Mouse (Mus musculus) G1E (cell line): ENCODE results near the gene Hoxd13. TPM values are rescaled to one million over a fixed set of nuclear protein-coding genes. Genes with fewer than 3 reads are reported as not detected.

Source experiments
- ATAC-seq: 2 replicates; pipeline ENCODE4 v1.8.0; 2016; ENCODE audit warnings: mild to moderate bottlenecking; ENCODE audit not compliant: insufficient number of reproducible peaks, poor library complexity, low FRiP score, severe bottlenecking; ENCODE audit errors: extremely low read depth
- DNase-seq: peaks from one replicate; pipeline ENCODE4 v3.0.0; 2012; ENCODE audit warnings: low spot score
- H3K27me3 ChIP-seq: 2 replicates; pipeline ENCODE4 v1.6.1; 2012; ENCODE audit warnings: mild to moderate bottlenecking, low read length, inconsistent platforms; ENCODE audit not compliant: insufficient read depth
- H3K36me3 ChIP-seq: replicated peaks from 2 replicates; pipeline ENCODE3; 2012; ENCODE audit warnings: mild to moderate bottlenecking, inconsistent platforms
- H3K4me1 ChIP-seq: 2 replicates; pipeline ENCODE4 v1.6.1; 2012; ENCODE audit warnings: low read depth, low read length, inconsistent platforms, mixed read lengths; ENCODE audit not compliant: insufficient read depth
- H3K4me3 ChIP-seq: 2 replicates; pipeline ENCODE4 v1.5.1; 2012; ENCODE audit warnings: low read depth, mild to moderate bottlenecking, inconsistent platforms, low read length, moderate library complexity, mixed read lengths
- H3K9me3 ChIP-seq: replicated peaks from 2 replicates; pipeline ENCODE4 v1.6.1; 2012; ENCODE audit warnings: inconsistent platforms
- CTCF ChIP-seq: IDR thresholded peaks from 2 replicates; pipeline ENCODE4 v1.5.1; 2012; ENCODE audit warnings: low read depth, low read length, inconsistent platforms, mixed read lengths
- GATA1 ChIP-seq: IDR thresholded peaks from 2 replicates; pipeline ENCODE4 v1.6.1; 2012; ENCODE audit warnings: borderline replicate concordance, low read length, inconsistent platforms, mixed read lengths
- GATA2 ChIP-seq: IDR thresholded peaks from 2 replicates; pipeline ENCODE4 v1.6.1; 2012; ENCODE audit warnings: low read depth, low read length, inconsistent platforms, borderline replicate concordance
- POLR2AphosphoS5 ChIP-seq: IDR thresholded peaks from 2 replicates; pipeline ENCODE4 v1.6.1; 2012; ENCODE audit warnings: low read depth, low read length, inconsistent platforms; ENCODE audit not compliant: insufficient replicate concordance
- TAL1 ChIP-seq: conservative IDR thresholded peaks from 2 replicates; pipeline ENCODE4 v1.6.1; 2012; ENCODE audit warnings: low read depth, low read length, inconsistent platforms, mixed read lengths
- polyA plus RNA-seq: library from polyadenylated mRNA; stranded (reverse); fragments of >175 nt; gene quantifications from 2 replicates; pipeline ENCODE4 v1.2.3, GENCODE M21; 2012
- total RNA-seq, 2 experiments: library from RNA; stranded (forward) in 1 of 2; stranded (reverse) in 1 of 2; fragments of 200-1000 nt in 1 of 2; fragments of >200 nt in 1 of 2; fragmentation: Nextera tagmentation in 1 of 2; gene quantifications; 2 replicates each; pipeline ENCODE4 v1.2.3; 2014 to 2017

The Hoxd13 gene
- total and polyA plus RNA-seq, 3 experiments = 0.05 TPM; not detected in 2

DNA sequence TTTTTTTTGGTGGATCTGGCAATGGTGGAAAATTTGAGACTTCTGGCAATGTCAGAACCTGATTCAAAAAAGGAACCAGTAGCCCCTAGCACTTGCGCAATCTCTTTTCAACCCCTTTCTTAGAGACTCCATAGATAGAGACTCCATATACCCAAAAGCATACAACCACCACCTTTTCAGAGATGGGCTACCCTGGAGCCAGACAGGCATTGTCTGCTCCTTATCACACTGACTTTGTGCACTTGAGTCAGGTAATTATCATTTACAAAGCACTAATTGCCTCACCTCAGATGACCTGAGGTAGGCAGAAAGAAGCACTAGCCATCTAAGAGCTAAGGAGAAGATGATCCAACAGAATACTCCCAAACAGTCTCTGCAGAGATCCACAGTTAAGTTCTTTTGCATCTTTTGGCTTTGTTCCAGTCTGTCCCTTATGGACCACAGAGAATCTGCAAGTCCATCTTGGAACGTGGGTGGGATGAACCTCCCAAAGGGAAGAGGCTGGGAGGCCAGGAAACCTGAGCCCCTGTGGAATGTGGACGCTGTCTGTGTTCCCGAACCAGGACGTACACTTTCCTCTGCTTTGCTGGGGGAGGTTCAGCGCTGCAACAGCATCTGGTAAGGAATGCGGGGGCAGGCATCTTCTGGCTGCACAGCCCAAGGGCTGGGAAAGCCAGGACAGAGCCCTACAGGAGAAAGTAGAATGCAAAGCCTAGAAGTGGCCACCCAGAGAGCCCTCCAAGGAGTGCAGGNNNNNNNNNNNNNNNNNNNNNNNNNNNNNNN lies 20.8 kb upstream of the Hoxd13 start:
- ATAC-seq (no peak), DNase-seq (no peak)
- Histone ChIP-seq H3K36me3 (no peaks in the 10 kb centered on the region), H3K9me3 (no peaks in the 10 kb centered on the region), H3K27me3 (no peaks in the 10 kb centered on the region), H3K4me3 (no peak overlapping the region), H3K4me1 (no peaks in the 10 kb centered on the region)
- TF ChIP-seq CTCF = no peak
- no peak for TF ChIP-seq POLR2AphosphoS5
- no peak for TF ChIP-seq GATA2
- no peak for TF ChIP-seq GATA1
- TF ChIP-seq TAL1 = no peak

DNA sequence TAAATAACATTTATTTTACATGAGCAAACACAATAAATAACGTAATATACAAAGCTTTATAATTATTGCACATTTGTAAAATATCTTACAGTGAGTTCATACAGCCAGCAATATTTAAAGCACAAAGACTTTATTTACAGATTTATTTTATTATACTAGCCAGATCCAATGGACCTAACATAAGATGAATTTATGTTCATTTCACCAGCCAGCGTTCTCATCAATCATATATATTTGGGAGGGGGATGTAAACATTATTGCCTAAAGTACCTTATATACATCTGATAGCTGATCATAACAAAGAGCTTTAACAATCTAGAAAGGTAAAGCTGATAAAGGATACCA lies 15.1 kb upstream of the Hoxd13 start:
- no peaks in the 10 kb centered on the region for H3K4me1 ChIP-seq
- DNase-seq = no peak
- no peak for ATAC-seq
- H3K27me3 ChIP-seq = peaks cover 12% of the 10 kb centered on the region; the same call in 1 of the 2 replicates
- no peak overlapping the region for H3K4me3 ChIP-seq
- peaks cover 17% of the 10 kb centered on the region for H3K9me3 ChIP-seq
- TF ChIP-seq GATA2 (no peak), POLR2AphosphoS5 (no peak), GATA1 (no peak), CTCF (no peak)
- no peaks in the 10 kb centered on the region for H3K36me3 ChIP-seq

DNA sequence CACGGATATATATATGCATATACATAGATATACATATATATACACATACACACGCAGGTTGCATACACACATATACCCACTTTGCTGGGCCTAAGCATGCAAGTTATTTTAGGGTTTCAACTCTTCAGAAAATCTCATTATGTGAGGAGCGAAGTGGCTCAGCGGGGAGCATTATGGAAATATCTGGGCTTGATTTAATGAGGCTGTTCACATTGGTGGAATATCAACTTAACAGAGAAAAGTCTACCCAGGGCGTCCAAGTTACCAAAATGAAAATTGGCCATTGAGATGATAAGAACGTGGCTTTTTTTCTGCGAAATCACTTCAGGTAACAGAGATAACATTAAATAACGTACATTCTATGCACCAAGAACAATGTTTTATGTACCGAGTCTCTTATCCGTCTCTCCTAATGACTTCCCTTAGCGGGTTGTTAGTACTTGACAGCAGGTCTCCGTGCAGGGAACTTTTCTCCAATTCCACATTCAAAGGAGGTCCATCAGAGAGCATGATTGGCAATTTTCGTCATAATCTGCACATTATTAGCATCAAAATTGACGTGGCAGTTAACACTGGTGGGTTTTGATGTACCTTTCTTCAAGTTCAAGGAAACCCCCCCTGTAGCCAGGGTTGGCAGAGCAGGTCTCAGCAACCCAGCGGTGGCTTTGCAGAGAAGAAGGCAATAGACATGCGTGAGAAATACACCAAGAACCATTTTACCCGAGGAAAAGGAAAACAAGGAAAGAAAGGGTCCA lies 14.2 kb upstream of the Hoxd13 start:
- H3K4me3 ChIP-seq = no peak overlapping the region
- peaks cover 19% of the 10 kb centered on the region; the same call in 1 of the 2 replicates for H3K27me3 ChIP-seq
- H3K9me3 ChIP-seq = peaks cover 21% of the 10 kb centered on the region
- DNase-seq (no peak), ATAC-seq (no peak)
- no peaks in the 10 kb centered on the region for H3K36me3 ChIP-seq
- no peak for TF ChIP-seq CTCF
- no peak for TF ChIP-seq GATA2
- no peak for TF ChIP-seq GATA1
- no peak for TF ChIP-seq POLR2AphosphoS5
- no peak for TF ChIP-seq TAL1
- no peaks in the 10 kb centered on the region for H3K4me1 ChIP-seq

DNA sequence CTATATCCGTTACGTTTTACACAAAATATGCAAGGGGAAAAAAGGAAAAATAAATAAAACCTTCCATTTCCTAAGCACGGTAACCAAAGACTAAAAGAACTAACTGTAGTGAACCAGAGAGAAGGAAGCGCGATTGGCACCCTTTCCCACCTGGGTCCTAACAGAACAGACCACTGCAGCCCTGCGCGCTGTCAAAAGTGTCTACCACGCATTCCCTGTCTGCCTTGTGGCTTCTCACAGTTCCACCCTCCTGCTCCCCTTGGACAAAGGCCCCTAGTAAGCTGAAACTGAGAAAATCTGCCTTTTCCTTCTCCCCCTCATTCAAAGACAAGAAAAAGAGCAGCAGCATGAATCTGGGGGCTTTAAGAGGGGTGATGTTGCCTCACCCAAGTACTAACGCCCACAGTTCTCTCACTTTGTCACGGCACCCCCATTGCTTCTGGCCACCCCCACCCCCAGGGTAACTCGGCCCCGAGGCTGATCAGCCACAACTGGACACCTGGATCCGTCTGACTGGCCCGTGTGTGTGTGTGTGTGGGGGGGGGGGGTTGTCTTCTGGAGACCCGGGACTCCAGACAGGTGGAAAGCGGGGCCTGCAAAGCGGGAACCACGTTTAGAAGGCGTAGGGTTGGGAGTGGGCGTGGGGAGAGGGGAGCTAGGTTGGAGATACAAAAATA lies 13.2 kb upstream of the Hoxd13 start:
- Histone ChIP-seq H3K4me3 (no peak overlapping the region), H3K27me3 (peaks cover 25% of the 10 kb centered on the region; the same call in 1 of the 2 replicates), H3K9me3 (peaks cover 23% of the 10 kb centered on the region), H3K4me1 (no peaks in the 10 kb centered on the region), H3K36me3 (no peaks in the 10 kb centered on the region)
- TF ChIP-seq POLR2AphosphoS5 (no peak), GATA1 (no peak), TAL1 (no peak), CTCF (no peak), GATA2 (no peak)
- no peak for DNase-seq
- no peak for ATAC-seq

DNA sequence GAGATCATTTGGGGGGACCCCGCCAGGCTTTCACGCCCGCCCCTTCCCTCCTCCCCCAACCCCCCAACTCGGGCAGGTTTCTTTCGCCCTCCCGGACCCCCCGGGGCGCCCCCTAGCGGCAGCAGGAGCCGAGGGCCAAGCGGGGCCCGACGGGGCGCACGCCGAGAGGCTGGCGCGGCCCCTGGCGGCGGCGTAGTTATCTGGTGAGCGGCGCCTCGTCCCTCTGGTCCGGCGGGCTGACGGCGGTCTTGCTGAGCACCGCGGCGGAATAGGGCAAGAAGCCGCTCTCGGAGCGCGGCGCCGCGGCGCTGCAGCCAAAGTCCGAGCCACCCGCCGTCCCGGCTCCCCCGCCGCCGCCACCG lies 12.7 kb upstream of the Hoxd13 start:
- peaks cover 23% of the 10 kb centered on the region for H3K9me3 ChIP-seq
- DNase-seq = no peak
- no peak overlapping the region for H3K4me3 ChIP-seq
- TF ChIP-seq GATA2 = no peak
- TF ChIP-seq POLR2AphosphoS5 = no peak
- no peak for TF ChIP-seq TAL1
- no peak for TF ChIP-seq CTCF
- TF ChIP-seq GATA1 = no peak
- peaks cover 25% of the 10 kb centered on the region; the same call in 1 of the 2 replicates for H3K27me3 ChIP-seq
- no peaks in the 10 kb centered on the region for H3K4me1 ChIP-seq
- no peaks in the 10 kb centered on the region for H3K36me3 ChIP-seq
- no peak for ATAC-seq
